Mouse (Mus musculus): ENCODE results near the gene Spaca7.
"Not testable (repeated sequence)": the region's sequence is repeated elsewhere in the genome, so short reads cannot be mapped to it uniquely, and the experiment has no call there.

Gene Spaca7

GRCm38 (mm10) chr8:12572814-12573534 is at the start of gene Spaca7:
Gene Spaca7, plus strand, starts transcription at chr8:12573029.
- no peak for DNase-seq (ENCODE audit: low spot score)

- no peak for DNase-seq (ENCODE audit: low spot score)
These were observed 48.5 kb upstream of the Spaca7 start for GRCm38 (mm10) chr8:12524279-12524678.

GRCm38 (mm10) chr8:12528659-12529058 is 44.2 kb upstream of the Spaca7 start:
- no peak for DNase-seq (ENCODE audit: low spot score)

GRCm38 (mm10) chr8:12535617-12536016 is 37.2 kb upstream of the Spaca7 start:
- DNase-seq (ENCODE audit: low spot score): no peak

GRCm38 (mm10) chr8:12536306-12536705 is 36.5 kb upstream of the Spaca7 start:
- DNase-seq (ENCODE audit: low spot score): no peak

GRCm38 (mm10) chr8:12545236-12545635 is 27.6 kb upstream of the Spaca7 start:
- DNase-seq (ENCODE audit: low spot score): no peak

GRCm38 (mm10) chr8:12545671-12546070 is 27.2 kb upstream of the Spaca7 start:
- DNase-seq (ENCODE audit: low spot score): no peak

GRCm38 (mm10) chr8:12547466-12548220 is 25.2 kb upstream of the Spaca7 start:
- DNase-seq (ENCODE audit: low spot score): no peak

- DNase-seq (ENCODE audit: low spot score): no peak
These were observed 24.6 kb upstream of the Spaca7 start for GRCm38 (mm10) chr8:12548255-12548654.

- no peak for DNase-seq (ENCODE audit: low spot score)
These were observed 24.1 kb upstream of the Spaca7 start for GRCm38 (mm10) chr8:12548680-12549079.

- no peak for DNase-seq (ENCODE audit: low spot score)
These were observed 17.2 kb upstream of the Spaca7 start for GRCm38 (mm10) chr8:12555515-12556145.

- DNase-seq (ENCODE audit: low spot score): no peak
These were observed 14.0 kb upstream of the Spaca7 start for GRCm38 (mm10) chr8:12558786-12559185.

GRCm38 (mm10) chr8:12561403-12561960 is 11.3 kb upstream of the Spaca7 start:
- peak; percentile 62 for DNase-seq (ENCODE audit: low spot score)

- DNase-seq (ENCODE audit: low spot score): no peak
These were observed 8.5 kb upstream of the Spaca7 start for GRCm38 (mm10) chr8:12564307-12564706.

GRCm38 (mm10) chr8:12565488-12565887 is 7.3 kb upstream of the Spaca7 start:
- no peak for DNase-seq (ENCODE audit: low spot score)

- no peak for DNase-seq (ENCODE audit: low spot score)
These were observed 6.3 kb upstream of the Spaca7 start for GRCm38 (mm10) chr8:12566509-12566908.

- no peak for DNase-seq (ENCODE audit: low spot score)
These were observed 3.2 kb downstream of the Spaca7 start for GRCm38 (mm10) chr8:12576003-12576402.

GRCm38 (mm10) chr8:12576739-12577138 is 3.9 kb downstream of the Spaca7 start:
- DNase-seq (ENCODE audit: low spot score): no peak

- DNase-seq (ENCODE audit: low spot score): not testable (repeated sequence)
These were observed 6.6 kb downstream of the Spaca7 start for GRCm38 (mm10) chr8:12579339-12579999.

- DNase-seq (ENCODE audit: low spot score): no peak
These were observed 11.0 kb downstream of the Spaca7 start for GRCm38 (mm10) chr8:12583785-12584184.

- DNase-seq (ENCODE audit: low spot score): peak; percentile 75
These were observed 34.4 kb downstream of the Spaca7 start for GRCm38 (mm10) chr8:12607223-12607622.

- no peak for DNase-seq (ENCODE audit: low spot score)
These were observed 36.0 kb downstream of the Spaca7 start for GRCm38 (mm10) chr8:12608810-12609209.
